Mouse (Mus musculus) small intestine, adult 2 months (tissue): ENCODE results near the gene Gbp2b.

Source experiments
- CTCF ChIP-seq: fragments of 200-500 bp; IDR thresholded peaks from 2 replicates; pipeline ENCODE4 v1.5.1; 2012; ENCODE audit warnings: low read depth, mild to moderate bottlenecking, control low read depth, inconsistent platforms, low read length, moderate library complexity, mixed read lengths; ENCODE audit not compliant: insufficient replicate concordance, insufficient read length; ENCODE audit errors: extremely low read depth
- POLR2A ChIP-seq: fragments of 200-500 bp; IDR thresholded peaks from 2 replicates; pipeline ENCODE4 v1.6.1; 2012; ENCODE audit warnings: low read depth, mild to moderate bottlenecking, control low read depth, inconsistent platforms, low read length, moderate library complexity

DNA sequence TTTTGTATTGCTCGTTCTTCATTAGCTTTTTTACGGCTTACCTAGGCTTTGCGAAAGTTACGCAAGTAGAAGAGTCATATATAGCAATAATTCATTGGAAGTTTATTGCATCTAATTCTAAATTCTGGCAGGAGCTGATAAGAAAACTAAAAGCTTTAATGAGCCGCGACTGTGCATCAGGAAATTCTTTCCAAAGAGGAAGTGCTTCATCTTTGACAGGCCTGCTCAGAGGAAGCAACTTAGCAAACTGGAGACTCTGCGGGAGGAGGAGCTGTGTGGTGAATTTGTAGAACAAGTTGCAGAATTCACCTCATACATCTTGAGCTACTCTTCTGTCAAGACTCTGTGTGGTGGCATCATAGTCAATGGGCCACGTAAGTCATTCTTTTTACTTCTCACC is 35.7 kb downstream of the Gbp2b start:
- TF ChIP-seq CTCF, result no peak
- TF ChIP-seq POLR2A, result no peak
